Mouse (Mus musculus): ENCODE data around the gene 6030452D12Rik.

GRCm38 (mm10) chr8:106474001-106474400 is 26.3 kb upstream of the 6030452D12Rik start:
- TF ChIP-seq CTCF (IDR thresholded peaks at IDR 0.05; ENCODE audit: low read depth, low read length), result no peak
- no peak for TF ChIP-seq TAL1 (conservative IDR thresholded peaks at IDR 0.05; ENCODE audit: low read depth, low read length)
- no peak for TF ChIP-seq GATA2 (IDR thresholded peaks at IDR 0.05; ENCODE audit: borderline replicate concordance, low read depth, low read length)
- TF ChIP-seq GATA1 (IDR thresholded peaks at IDR 0.05; ENCODE audit: borderline replicate concordance, low read length), result no peak
